Mouse (Mus musculus) thymus, adult 18-20 months (tissue): ENCODE measurements around the gene Ackr3.

Source experiments
- DNase-seq, 2 experiments: peaks; one replicate each; pipeline ENCODE4 v3.0.0; 2022; ENCODE audit warnings: mixed read lengths in 2 of 2

The Ackr3 gene

GRCm38 (mm10) chr1:90260704-90261581 lies 57.2 kb downstream of the Ackr3 start:
- no peak for DNase-seq

GRCm38 (mm10) chr1:90262380-90262779 lies 58.6 kb downstream of the Ackr3 start:
- DNase-seq, result no peak
